ENCODE assay signal across 8 mouse cellular contexts in the genomic region with DNA sequence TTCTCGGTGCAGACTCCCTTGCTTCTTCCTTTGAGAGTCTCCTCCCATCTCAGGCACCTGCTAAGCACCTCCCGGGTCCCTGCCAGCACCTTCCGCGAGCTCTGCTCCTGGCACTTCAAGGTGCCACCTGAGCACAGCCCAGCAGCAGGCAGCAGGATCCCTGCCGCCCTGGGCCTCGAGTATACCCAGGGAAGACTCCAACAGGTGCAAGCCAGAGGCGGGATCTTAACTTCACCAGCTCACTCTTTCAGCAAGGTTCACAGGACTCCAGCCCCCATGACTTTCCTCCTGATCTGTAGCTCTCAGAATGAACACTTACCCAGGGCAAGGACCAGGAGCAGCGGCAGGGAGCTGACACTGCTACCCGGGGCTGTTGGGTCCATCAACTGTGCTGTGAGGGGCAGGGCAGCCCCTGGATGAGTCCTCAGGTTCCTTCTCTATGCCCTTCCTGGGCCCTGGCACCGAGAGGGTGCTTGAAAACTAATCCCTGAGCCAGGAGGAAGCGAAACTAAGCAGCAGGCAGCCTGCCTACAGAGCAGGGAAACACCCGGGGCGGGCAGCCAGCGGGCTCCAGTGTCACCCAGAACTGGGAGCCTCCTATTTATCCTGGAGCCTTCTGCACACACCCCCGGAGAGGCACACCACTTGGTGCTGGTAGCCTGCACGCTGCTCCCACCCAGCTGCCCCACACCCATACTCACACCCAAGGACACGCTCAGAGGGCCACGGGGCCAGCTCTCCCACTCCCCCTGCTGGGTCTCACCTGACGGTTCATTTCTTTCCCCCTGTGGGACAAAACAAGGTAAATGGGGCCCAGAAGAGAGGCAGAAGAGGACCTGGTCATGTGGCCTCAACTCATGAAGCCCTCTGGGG. TPM values are rescaled to one million over a fixed set of nuclear protein-coding genes. Genes with fewer than 3 reads are reported as not detected.
DNase-seq lines count a peak whose midpoint lies in the region; ATAC-seq lines count a peak whose summit lies in the region.

A gene (minus strand): TSS at position 656 of the 873 bp plus-strand sequence.

- peak; percentile 54 for DNase-seq in R1 (ENCODE audit: low read depth, low spot score)
- DNase-seq in embryo, embryonic 10 days (ENCODE audit: low spot score) = peak; percentile 40
- peak; percentile 71 to 78 for DNase-seq in gastrocnemius, postnatal 36 days
- DNase-seq in left cerebral cortex, postnatal 4 days = peak; percentile 24
- DNase-seq in midbrain, embryonic 11.5 days (ENCODE audit: low spot score, missing footprints) = peak; percentile 83
- peak; percentile 10 to 27 for DNase-seq in right cerebral cortex, postnatal 36 days (ENCODE audit: low spot score in 2 of 2)
- peak; percentile 9 for DNase-seq in yolk sac, embryonic 10.5 days (ENCODE audit: low spot score)

- peak within 1 kb of the TSS; percentile 51 for H3K9ac ChIP-seq in intestine, embryonic 15.5 days
- H3K9ac ChIP-seq in midbrain, embryonic 11.5 days (ENCODE audit: low read length) = peak within 1 kb of the TSS; percentile 45; the same call in 1 of the 2 replicates

- peak within 1 kb of the TSS; percentile 85 for H3K4me2 ChIP-seq in intestine, embryonic 15.5 days (replicated peaks)
- H3K4me2 ChIP-seq in midbrain, embryonic 11.5 days = peak within 1 kb of the TSS; percentile 44

- no peaks in the 10 kb centered on the region for H3K27me3 ChIP-seq in intestine, embryonic 15.5 days (replicated peaks)
- no peaks in the 10 kb centered on the region for H3K27me3 ChIP-seq in midbrain, embryonic 11.5 days (ENCODE audit: control insufficient read depth, insufficient read depth, low read length)

- intact Hi-C loops in gastrocnemius, postnatal 36 days (cut with DNase I) = no loop called here
- intact Hi-C loops in left cerebral cortex, postnatal 4 days (cut with DNase I) = no loop called here

- peak; percentile 94 for ATAC-seq in intestine, embryonic 15.5 days
- ATAC-seq in midbrain, embryonic 11.5 days (ENCODE audit: low FRiP score) = peak; percentile 57

- no peaks in the 10 kb centered on the region; the same call in 1 of the 2 replicates for H3K4me1 ChIP-seq in intestine, embryonic 15.5 days (replicated peaks)
- H3K4me1 ChIP-seq in midbrain, embryonic 11.5 days (ENCODE audit: control insufficient read depth, insufficient read depth, low read length) = no peaks in the 10 kb centered on the region

- no peaks in the 10 kb centered on the region for H3K36me3 ChIP-seq in intestine, embryonic 15.5 days
- no peaks in the 10 kb centered on the region for H3K36me3 ChIP-seq in midbrain, embryonic 11.5 days (ENCODE audit: control insufficient read depth, insufficient read depth, low read length)

- peak within 1 kb of the TSS; percentile 46 for H3K4me3 ChIP-seq in intestine, embryonic 15.5 days (replicated peaks)
- H3K4me3 ChIP-seq in midbrain, embryonic 11.5 days (ENCODE audit: low read depth, low read length) = peak within 1 kb of the TSS; percentile 23; the same call in 1 of the 2 replicates

- peak within 1 kb of the TSS; percentile 68 for H3K27ac ChIP-seq in intestine, embryonic 15.5 days
- no peak within 1 kb of the TSS for H3K27ac ChIP-seq in midbrain, embryonic 11.5 days (ENCODE audit: low read depth, low read length)

- 7% methylated on average over 19 of the region's 19 CpGs for WGBS in intestine, embryonic 15.5 days
- WGBS in midbrain, embryonic 11.5 days = 15% methylated on average over 19 of the region's 19 CpGs

- no peaks in the 10 kb centered on the region for H3K9me3 ChIP-seq in intestine, embryonic 15.5 days
- no peaks in the 10 kb centered on the region for H3K9me3 ChIP-seq in midbrain, embryonic 11.5 days (ENCODE audit: control insufficient read depth, low read length)

RNA-seq across cellular contexts. Expression of the gene that starts here (rescaled TPM):
- under 1 TPM; 0.17 to 0.74 TPM for total RNA-seq in gastrocnemius, postnatal 36 days (2021)
- polyA plus RNA-seq in intestine, embryonic 15.5 days (2015; fragmentation: Nextera tagmentation; extraction: Ambion mirVana) = 4.8 TPM in 2 replicates
- under 1 TPM in 1 of 2 experiments, not detected in 1; 0.28 TPM for total RNA-seq in left cerebral cortex, postnatal 4 days (2021)
- 0.18 TPM in 1 of 2 replicates, not detected in the other for polyA plus RNA-seq in midbrain, embryonic 11.5 days (2014; fragmentation: Nextera tagmentation; extraction: Ambion mirVana)

Comparison
In these comparisons a context has a peak if more than half of its experiments do, and no peak if none do; other contexts are left out.
1. Peak in DNase-seq in gastrocnemius, postnatal 36 days; RNA of the gene not detected or under 1 TPM.
2. Peak in DNase-seq in left cerebral cortex, postnatal 4 days; RNA of the gene not detected or under 1 TPM.
3. Peak in DNase-seq, ATAC-seq, H3K4me3 ChIP-seq, H3K9ac ChIP-seq and H3K4me2 ChIP-seq in midbrain, embryonic 11.5 days; RNA of the gene not detected or under 1 TPM.
4. DNase-seq: peak in every context shown above with its lines; median percentile 83 in midbrain, embryonic 11.5 days; 74 in gastrocnemius, postnatal 36 days; 54 in R1; 40 in embryo, embryonic 10 days; 24 in left cerebral cortex, postnatal 4 days; 18 in right cerebral cortex, postnatal 36 days; 9 in yolk sac, embryonic 10.5 days.